Mouse (Mus musculus) forebrain, embryonic 13.5 days (tissue): ENCODE data around the gene Rab7b. TPM values are rescaled to one million over a fixed set of nuclear protein-coding genes. Genes with fewer than 3 reads are reported as not detected.

Source experiments
- ATAC-seq: fragments of 200-750 bp; cut with Nextera tagmentation; 2 replicates; pipeline ENCODE4 v1.8.0; 2017
- H3K27ac ChIP-seq: fragments of 300-500 bp; sonication (generic); 2 replicates; pipeline ENCODE4 v1.5.1; 2015; ENCODE audit warnings: inconsistent platforms, mild to moderate bottlenecking, moderate library complexity
- H3K27me3 ChIP-seq: fragments of 300-500 bp; sonication (generic); 2 replicates; pipeline ENCODE4 v1.6.1; 2015; ENCODE audit warnings: mild to moderate bottlenecking, inconsistent platforms
- H3K36me3 ChIP-seq: fragments of 300-500 bp; sonication (generic); 2 replicates; pipeline ENCODE4 v1.6.1; 2015; ENCODE audit warnings: mild to moderate bottlenecking, inconsistent platforms; ENCODE audit not compliant: poor library complexity, severe bottlenecking
- H3K4me1 ChIP-seq: fragments of 300-500 bp; sonication (generic); 2 replicates; pipeline ENCODE4 v1.6.1; 2015; ENCODE audit warnings: inconsistent platforms
- H3K4me2 ChIP-seq: fragments of 300-500 bp; sonication (generic); 2 replicates; pipeline ENCODE4 v1.6.1; 2015; ENCODE audit warnings: inconsistent platforms, mild to moderate bottlenecking, moderate library complexity
- H3K4me3 ChIP-seq: fragments of 300-500 bp; sonication (generic); 2 replicates; pipeline ENCODE4 v1.5.1; 2015; ENCODE audit warnings: mild to moderate bottlenecking, inconsistent platforms
- H3K9ac ChIP-seq: fragments of 300-500 bp; sonication (generic); 2 replicates; pipeline ENCODE4 v1.6.1; 2015; ENCODE audit warnings: mild to moderate bottlenecking, inconsistent platforms
- H3K9me3 ChIP-seq: fragments of 300-500 bp; sonication (generic); replicated peaks from 2 replicates; pipeline ENCODE4 v1.6.1; 2016; ENCODE audit warnings: inconsistent platforms
- WGBS: fragments of 180-500 bp; shearing (Covaris S2); methylation state at CpG from one replicate; pipeline ENCODE4 v1.1.7; 2015; 5-methylcytosine and 5-hydroxymethylcytosine counted together
- polyA plus RNA-seq: library from polyadenylated mRNA; unstranded; fragments of >200 nt; fragmentation: Nextera tagmentation; extraction: Ambion mirVana; gene quantifications from 2 replicates; pipeline ENCODE4 v1.2.1, GENCODE M21; 2015

The Rab7b gene
- polyA plus RNA-seq, 1 experiment from 2014 or later, result 0.40 TPM

DNA sequence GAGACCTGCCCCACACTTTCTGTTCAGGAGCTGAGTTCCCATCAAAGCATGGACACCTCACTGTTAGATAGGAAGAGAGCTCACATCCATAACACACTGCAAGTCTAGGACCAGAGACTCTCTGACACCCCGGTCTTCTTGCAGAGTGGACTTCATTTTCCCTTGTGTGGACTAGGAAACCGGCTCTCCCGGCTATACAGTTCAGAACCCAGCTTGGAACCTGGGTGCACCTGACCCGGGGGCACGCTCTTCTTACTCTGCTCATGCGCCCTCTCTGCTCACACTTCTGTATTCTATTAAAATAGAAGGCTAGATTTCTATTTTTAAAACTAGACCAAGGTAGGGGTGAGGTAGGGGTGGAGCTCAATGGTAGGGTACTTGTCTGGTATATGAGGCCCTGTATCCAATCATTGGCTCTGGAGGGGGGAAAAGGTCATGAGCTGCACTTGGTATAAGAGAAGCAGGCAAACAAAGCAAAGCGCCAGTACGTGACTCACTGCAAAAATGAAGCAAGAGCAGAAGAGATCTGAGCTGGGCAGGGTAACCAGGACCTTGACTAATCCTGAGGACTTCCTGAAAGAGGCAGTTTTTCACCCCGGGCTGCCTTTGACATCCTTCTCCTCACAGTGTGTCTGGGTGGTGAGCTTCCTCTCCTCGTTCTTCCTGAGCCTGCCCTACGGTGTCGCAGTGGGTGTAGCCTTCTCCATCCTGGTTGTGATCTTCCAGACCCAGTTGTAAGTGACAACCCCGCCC, 72.8 kb downstream of the Rab7b start:
- Histone ChIP-seq H3K4me3 (no peak overlapping the region), H3K4me2 (no peak overlapping the region), H3K9me3 (no peaks in the 10 kb centered on the region), H3K27ac (no peak overlapping the region), H3K36me3 (no peaks in the 10 kb centered on the region), H3K4me1 (0 out of 2 replicates have a peak, but pooled peaks cover 5% of the 10 kb centered on the region), H3K27me3 (no peaks in the 10 kb centered on the region), H3K9ac (no peak overlapping the region)
- no peak for ATAC-seq
- 91% methylated on average over 13 of the region's 13 CpGs for WGBS

DNA sequence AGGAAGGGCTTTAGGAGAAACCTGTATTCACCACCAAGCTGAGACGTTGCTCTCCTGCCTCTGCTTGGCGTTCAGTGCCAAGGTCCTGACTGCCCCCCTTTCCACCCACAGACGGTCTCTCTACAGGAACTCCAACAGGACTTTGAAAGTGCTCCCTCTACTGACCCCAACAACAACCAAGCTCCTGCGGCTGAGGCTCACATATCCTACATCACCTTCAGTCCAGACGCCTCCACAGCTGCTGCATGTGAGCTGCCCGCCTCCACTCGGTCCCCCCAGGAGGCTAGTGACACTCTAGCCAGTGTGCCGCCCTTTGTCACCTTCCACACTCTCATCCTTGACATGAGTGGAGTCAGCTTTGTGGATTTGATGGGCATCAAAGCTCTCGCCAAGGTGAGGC, 75.2 kb downstream of the Rab7b start:
- no peak for ATAC-seq
- H3K4me3 ChIP-seq, result no peak overlapping the region
- no peak overlapping the region for H3K9ac ChIP-seq
- H3K27me3 ChIP-seq, result no peaks in the 10 kb centered on the region
- H3K4me1 ChIP-seq, result 0 out of 2 replicates have a peak, but pooled peaks cover 3% of the 10 kb centered on the region
- 57% methylated on average over 9 of the region's 9 CpGs for WGBS
- H3K9me3 ChIP-seq, result no peaks in the 10 kb centered on the region
- no peak overlapping the region for H3K27ac ChIP-seq
- no peaks in the 10 kb centered on the region for H3K36me3 ChIP-seq
- no peak overlapping the region for H3K4me2 ChIP-seq

DNA sequence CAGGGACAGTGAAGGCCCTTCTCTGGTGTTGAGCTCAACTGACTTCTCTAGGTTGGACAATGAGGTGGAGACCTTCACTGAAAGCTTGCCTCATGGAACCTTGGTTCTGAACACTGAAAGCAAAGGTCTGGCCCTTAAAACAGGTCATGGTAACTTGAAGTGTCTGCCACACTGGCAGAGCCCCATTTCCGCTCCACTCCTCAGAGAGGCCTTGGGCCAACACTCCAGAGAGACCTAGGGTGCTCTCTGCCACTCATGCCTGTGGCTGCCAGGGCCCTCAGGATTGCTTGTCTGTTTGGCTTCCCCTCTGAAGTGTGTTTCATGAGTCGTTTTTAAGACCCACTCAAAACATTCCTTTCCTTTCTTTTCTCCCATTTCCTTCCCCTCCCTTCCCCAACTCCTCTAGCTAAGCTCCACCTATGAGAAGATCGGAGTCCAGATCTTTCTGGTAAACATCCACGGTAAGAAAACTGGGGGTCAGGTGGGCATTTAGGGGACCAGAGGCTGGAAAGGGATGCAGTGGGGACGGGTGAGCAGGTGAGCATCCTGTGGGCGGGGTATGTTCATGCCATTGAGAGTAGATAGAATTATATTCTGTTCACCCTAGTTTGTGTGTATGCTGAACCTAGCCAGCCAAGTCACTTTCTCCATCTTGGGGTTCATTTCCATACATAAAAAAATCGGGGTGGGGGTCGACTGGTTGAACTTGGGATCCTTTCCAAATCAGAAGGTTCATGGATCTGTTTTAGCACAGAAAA, 76.3 kb downstream of the Rab7b start:
- Histone ChIP-seq H3K9ac (no peak overlapping the region), H3K27me3 (no peaks in the 10 kb centered on the region), H3K4me1 (peaks cover 4% of the 10 kb centered on the region), H3K36me3 (no peaks in the 10 kb centered on the region), H3K9me3 (no peaks in the 10 kb centered on the region), H3K4me3 (no peak overlapping the region), H3K27ac (no peak overlapping the region), H3K4me2 (no peak overlapping the region)
- no peak for ATAC-seq
- WGBS, result 67% methylated on average over 8 of the region's 8 CpGs

Other genes starting within 250 kb of the Rab7b start
- gene Srgap2, start 161.3 kb upstream of the Rab7b start, polyA plus RNA-seq, result 14.5 and 16.8 TPM in 2 replicates
- 3.7 and 4.3 TPM in 2 replicates for gene Fam72a, start 160.8 kb upstream of the Rab7b start, polyA plus RNA-seq
- gene Avpr1b, start 89.5 kb upstream of the Rab7b start, polyA plus RNA-seq, result not detected in 2 replicates
- gene Ctse, start 50.4 kb upstream of the Rab7b start, polyA plus RNA-seq, result not detected in 2 replicates
- 0.05 and 0.06 TPM in 2 replicates for gene Slc26a9, start 55.3 kb downstream of the Rab7b start, polyA plus RNA-seq
- 0.15 and 0.16 TPM in 2 replicates for gene Pm20d1, start 108.7 kb downstream of the Rab7b start, polyA plus RNA-seq
- gene Slc41a1, start 138.8 kb downstream of the Rab7b start, polyA plus RNA-seq, result 10.5 and 11.3 TPM in 2 replicates
- 8.5 and 9.2 TPM in 2 replicates for gene Rab29, start 178.5 kb downstream of the Rab7b start, polyA plus RNA-seq
- gene Nucks1, start 221.8 kb downstream of the Rab7b start, polyA plus RNA-seq, result 83.9 and 86.1 TPM in 2 replicates